Mouse (Mus musculus): ENCODE measurements around the gene Ak5.

DNA sequence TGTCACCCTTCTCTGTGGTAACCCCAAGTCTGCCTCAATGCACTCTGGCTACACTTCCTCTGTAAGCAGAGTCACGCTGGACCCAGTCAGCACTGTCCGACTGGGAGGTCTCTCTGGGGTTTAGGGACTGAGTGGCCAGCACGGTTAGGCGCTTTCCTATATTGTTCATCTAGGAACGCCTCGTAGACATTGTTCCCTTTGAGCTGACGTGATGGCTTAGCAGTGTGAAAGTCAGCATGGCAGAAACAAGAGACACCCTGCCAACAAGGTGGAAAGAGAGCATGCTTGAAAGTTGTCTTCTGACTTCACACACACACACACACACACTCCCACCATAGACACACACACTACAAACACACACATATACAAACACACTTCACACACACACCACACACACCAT is 112.9 kb downstream of the Ak5 start:
- no peak for TF ChIP-seq CTCF (IDR thresholded peaks at IDR 0.05; ENCODE audit: control insufficient read depth, insufficient read depth, insufficient replicate concordance, low read depth, low read length)
- no peak for TF ChIP-seq POLR2A (IDR thresholded peaks at IDR 0.05; ENCODE audit: control insufficient read depth, low read depth, low read length)

Measured in testis, adult 2 months (tissue).